Mouse (Mus musculus): ENCODE results near the gene Dmwd.
"Not testable (repeated sequence)": the region's sequence is repeated elsewhere in the genome, so short reads cannot be mapped to it uniquely, and the experiment has no call there.

Gene Dmwd

DNA sequence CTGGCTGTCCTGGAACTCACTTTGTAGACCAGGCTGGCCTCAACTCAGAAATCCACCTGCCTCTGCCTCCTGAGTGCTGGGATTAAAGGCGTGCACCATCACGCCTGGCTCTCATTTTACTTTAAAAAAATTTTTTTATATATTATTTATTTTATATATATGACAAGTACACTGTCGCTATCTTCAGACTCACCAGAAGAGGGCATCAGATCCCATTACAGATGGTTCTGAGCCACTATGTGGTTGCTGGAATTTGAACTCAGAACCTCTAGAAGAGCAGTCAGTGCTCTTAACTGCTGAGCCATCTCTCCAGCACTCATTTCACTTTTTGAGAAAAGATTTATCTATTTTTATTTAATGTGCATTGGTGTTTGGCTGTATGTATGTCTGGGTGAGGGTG is 5.0 kb upstream of the Dmwd start:
- DNase-seq (ENCODE audit: low spot score in 2 of 2), result not testable (repeated sequence)

DNA sequence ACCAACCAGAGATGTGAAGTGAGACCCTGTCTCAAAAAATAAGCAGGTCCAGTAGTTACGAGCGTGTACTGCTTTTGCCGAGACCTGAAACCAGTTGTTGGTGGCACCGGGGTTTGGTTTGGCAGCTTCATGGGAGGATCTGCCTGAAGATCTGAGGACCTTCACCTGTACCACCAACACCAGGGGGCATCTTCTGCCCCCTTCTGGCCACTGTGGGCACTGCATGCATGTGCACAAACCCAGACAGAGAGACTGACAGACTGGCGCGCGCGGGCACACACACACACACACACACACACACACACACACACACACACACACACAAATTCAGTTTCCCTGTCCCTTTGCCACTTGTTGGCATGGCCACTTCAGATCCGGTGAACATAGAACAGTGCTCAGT is 2.5 kb upstream of the Dmwd start:
- DNase-seq (ENCODE audit: low spot score in 2 of 2), result no peak

DNA sequence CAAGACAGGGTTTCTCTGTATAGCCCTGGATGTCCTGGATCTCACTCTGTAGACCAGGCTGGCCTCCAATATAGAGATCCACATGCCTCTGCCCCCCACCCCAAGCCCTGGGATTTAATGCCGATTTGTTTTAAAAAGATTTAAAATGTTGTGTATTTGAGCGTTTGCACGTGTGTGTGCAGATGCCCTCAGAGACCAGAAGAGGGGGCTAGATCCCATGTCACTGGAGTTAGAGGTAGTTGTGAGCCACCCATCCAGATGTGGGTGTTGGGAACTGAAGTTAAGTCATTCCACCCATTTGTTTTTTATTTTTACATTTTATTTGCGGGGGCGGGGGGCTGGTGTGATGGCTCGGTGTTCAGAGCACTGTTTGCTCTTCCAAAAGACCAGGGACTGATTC is 1.5 kb upstream of the Dmwd start:
- no peak for DNase-seq (ENCODE audit: low spot score in 2 of 2)

DNA sequence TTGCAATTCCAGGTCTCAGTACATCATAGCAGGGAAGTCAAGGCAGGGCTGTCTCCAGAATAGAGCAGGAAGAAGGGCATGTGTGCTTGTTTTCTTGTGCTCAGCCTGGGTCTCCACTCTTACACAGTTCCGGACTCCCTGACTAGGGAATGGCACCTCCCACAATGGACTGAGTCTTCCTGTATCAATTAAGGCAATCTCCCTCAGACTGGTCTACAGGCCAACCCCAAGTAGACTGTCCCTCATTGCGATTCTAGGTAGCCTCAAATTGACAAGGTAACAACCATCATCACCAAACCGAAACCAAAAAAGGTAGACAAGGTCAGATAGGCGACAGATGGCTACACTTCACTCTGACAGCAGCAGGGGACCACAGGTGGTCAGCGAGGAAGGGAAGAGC is 796 bp upstream of the Dmwd start:
- no peak for DNase-seq (ENCODE audit: low spot score in 2 of 2)

DNA sequence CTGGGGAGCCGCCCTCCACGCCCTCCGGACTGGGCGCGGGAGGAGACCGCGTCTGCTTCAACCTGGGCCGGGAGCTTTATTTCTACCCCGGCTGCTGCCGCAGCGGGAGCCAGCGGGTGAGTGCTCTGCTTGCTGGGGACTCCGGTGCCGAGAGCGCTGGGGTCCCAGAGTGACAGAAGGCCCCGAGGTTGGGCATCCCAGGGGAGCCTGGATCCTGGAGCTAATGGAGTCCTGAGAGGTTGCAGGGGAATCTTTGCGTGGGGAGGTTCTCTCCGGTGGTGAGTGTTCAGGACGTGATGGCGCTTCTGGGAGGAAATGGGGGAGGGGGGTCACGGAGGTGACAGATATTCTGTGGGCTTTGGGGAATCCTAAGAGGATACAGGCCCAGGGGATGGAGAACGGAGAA is 562 bp downstream of the Dmwd start:
- DNase-seq (ENCODE audit: low spot score in 2 of 2), result no peak

DNA sequence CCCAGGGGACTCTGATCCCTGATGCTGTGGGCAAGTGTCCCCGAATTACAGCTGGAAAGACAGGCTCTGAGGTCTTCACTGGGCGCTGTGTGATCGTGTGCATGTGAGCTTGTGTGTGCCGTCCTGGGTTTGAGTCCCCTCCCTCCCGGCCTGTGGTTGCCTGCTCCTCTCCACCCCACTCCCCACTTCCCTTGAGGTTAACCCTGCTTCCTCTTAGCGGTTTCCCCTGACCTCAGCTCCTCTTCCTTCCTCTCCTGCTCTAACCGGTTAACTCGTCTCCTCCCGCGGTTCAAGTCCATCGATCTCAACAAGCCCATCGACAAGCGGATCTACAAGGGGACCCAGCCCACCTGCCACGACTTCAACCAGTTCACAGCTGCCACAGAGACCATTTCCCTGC is 1.7 kb downstream of the Dmwd start:
- no peak for DNase-seq (ENCODE audit: low spot score in 2 of 2)

DNA sequence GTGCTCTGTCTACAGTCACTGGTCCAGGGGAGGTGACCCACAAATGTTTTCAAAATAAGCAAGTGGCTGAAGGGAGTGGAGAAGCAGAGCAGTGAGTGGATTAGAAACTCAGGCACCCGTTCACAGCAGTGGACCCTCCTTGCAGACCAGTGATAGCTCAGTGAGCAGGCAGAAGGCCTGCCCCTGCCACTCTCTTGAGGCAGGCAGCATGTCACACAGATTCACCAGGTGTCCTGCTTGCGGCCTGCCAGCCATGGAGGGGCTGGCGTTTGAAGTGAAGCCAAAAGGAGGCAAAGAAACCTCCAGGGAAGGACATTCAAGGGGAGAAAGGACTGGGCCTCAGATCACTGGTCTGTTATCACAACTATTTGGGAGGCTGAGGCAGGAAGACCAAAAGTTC is 2.7 kb downstream of the Dmwd start:
- DNase-seq (ENCODE audit: low spot score in 2 of 2), result no peak

DNA sequence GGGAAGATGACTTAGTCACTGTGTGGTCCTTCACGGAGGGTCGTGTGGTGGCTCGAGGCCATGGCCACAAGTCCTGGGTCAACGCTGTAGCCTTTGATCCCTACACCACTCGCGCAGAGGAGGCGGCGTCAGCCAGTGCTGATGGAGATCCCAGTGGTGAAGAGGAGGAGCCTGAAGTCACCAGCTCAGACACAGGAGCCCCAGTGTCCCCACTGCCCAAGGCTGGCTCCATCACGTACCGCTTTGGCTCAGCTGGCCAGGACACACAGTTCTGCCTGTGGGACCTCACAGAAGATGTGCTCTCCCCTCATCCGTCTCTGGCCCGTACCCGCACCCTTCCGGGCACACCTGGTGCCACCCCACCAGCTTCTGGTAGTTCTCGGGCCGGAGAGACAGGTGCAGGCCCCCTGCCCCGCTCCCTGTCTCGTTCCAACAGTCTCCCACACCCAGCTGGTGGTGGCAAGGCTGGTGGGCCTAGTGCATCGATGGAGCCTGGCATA is 4.5 kb downstream of the Dmwd start:
- DNase-seq (ENCODE audit: low spot score in 2 of 2), result no peak

DNA sequence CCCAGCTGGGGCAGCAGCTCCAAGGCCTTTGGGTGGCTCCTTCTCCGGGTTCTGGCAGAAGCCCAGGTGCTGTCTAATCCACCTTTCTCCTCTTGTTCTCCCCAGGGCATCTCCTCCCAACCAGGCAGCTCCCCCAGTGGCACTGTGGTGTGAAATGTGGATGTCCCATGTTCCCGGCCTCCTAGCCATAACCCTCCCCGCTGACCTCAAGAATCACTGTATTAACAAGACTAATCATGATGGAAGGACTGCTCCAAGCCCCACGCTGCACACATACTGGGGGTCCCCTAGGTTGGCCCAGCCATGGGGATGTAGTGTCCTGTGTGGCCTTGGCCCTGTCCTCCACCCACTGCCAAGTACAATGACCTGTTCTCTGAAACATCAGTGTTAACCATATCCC is 6.1 kb downstream of the Dmwd start:
- no peak for DNase-seq (ENCODE audit: low spot score in 2 of 2)

DNA sequence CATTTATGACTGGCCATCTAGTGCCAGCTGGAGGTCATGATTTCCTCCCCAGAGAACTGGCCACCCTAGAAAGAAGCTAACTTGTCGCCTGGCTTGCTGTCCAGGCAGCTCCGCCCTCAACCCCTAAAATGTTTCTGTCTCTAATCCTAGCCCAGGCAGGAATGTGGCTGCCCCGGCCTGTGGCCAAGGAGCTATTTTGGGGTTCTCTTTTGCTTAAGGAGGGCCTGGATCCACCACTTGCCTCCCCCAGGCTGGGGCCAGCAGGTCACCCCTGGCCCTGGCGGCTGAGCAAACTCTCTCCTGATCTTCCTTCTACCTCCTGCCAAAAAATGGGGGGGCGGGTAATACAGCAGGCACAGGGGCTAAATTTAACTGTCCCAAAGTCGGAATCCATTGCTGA is 7.1 kb downstream of the Dmwd start:
- DNase-seq (ENCODE audit: low spot score in 2 of 2), result peak in 1 of 2 experiments; percentile 52

DNA sequence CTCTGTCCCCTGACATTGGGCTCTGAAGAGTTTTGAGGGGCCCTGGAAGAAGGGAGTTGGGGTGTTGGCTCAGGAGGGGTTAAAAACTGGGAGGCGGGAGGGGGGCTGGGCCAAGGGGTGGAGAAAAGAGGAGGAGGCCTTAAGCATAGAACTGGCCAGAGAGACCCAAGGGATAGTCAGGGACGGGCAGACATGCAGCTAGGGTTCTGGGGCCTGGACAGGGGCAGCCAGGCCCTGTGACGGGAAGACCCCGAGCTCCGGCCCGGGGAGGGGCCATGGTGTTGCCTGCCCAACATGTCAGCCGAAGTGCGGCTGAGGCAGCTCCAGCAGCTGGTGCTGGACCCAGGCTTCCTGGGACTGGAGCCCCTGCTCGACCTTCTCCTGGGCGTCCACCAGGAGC is 7.7 kb downstream of the Dmwd start, which contains the start of gene Dmpk:
Dmpk (plus strand) TSS at position 149 of the 400 bp plus-strand sequence.
- DNase-seq (ENCODE audit: low spot score in 2 of 2), result peak in 1 of 2 experiments; percentile 40

DNA sequence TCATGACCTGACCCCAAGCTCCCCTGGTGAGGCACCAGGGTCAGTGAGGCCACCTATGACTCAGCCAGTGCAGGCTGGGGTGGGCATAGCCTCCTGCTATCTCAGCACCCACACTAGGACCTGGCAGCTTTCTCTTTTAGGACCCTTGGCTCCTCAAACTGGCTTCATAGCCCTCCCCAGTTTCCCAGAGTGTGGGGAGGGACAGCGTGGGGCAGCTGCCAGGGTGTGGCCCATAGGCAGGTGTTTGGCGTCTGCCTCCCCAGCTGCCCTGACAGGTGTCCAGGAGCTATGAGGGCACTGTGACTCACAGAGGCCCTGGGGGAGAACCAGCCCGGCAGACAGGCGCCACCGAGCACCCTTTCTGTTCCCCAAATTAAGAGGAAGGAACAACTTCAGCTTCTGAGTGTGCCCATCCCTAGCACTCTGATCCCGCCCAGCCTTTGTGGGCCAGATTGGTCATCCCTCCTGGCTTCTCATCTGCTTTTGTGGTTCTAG is 8.3 kb downstream of the Dmwd start:
- peak in 1 of 2 experiments; percentile 51 for DNase-seq (ENCODE audit: low spot score in 2 of 2)

DNA sequence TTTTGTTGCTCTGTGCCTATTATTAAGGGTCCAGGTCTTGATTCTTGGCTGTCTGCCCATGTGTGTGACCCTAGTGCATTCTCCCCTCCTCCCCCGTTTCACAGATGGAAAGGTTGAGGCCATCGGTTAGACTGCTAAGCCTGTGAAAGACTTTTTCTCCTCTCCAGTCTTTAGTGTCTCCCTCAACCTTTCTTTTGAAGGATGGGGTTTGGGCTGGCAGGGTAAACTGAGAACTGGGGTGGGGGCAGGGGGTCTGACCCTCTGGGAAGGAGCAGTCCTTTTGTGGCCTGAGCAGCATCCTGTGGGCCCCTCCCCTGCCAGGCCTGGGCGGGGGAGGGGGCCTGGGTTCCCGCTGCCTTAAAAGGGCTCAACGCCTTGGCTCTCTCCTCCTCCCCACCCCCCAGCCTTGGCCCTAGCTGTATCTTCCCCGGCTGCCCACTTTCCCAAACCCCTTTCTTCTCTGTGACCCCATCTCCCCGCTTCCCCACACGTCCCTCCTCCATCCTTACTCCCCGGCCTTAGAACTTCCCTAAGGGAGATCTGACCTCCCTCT is 9.0 kb downstream of the Dmwd start:
- DNase-seq (ENCODE audit: low spot score in 2 of 2), result no peak

DNA sequence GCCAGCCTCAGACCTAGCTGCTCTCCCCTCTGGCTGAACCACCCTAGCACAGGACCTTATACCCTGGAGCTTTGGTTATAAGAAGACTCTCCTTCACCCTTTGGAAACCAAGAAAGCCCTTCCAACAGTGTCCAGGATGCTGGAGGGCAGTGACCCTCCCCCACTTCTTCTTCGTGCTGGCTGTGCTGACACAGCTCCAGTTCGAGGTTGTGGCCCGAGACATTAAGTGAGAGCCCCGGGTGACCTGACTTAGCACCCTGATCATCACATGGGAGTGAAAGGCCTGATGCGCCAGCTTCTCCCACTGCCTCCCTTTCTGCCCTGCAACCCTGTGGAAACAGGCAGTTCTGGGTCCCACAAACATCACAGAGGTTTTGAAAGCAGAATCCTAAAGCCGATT is 9.5 kb downstream of the Dmwd start:
- DNase-seq (ENCODE audit: low spot score in 2 of 2), result no peak

DNA sequence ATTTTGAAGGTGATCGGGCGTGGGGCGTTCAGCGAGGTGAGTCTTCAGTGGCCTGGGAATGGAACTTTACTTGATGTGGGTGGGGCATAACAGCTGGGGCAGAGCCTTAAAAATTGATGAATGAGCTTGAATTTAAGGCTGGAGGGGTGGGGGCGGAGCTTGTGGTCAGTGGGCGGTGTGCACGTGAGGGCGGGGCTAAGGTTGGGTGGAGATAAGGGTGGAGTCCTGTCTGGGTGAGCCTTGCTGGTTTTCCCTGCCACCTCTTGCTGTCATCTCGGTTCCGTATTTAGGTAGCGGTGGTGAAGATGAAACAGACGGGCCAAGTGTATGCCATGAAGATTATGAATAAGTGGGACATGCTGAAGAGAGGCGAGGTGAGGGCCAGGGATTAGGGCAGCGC is 10.0 kb downstream of the Dmwd start:
- DNase-seq (ENCODE audit: low spot score in 2 of 2), result peak in 1 of 2 experiments; percentile 61

DNA sequence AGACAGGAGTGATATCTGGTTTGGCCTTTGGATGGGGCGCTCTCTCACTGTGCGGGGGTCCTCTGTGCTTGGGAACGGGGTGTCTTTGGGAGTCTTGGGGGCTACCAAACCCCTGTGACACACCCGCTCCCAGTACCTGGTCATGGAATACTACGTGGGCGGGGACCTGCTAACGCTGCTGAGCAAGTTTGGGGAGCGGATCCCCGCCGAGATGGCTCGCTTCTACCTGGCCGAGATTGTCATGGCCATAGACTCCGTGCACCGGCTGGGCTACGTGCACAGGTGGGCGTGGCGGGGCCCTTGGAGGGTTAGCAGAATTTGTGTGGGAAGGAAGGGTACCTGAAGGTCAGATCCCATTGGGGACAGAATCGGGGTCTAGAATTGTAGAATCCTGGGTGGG is 10.7 kb downstream of the Dmwd start:
- DNase-seq (ENCODE audit: low spot score in 2 of 2), result no peak

DNA sequence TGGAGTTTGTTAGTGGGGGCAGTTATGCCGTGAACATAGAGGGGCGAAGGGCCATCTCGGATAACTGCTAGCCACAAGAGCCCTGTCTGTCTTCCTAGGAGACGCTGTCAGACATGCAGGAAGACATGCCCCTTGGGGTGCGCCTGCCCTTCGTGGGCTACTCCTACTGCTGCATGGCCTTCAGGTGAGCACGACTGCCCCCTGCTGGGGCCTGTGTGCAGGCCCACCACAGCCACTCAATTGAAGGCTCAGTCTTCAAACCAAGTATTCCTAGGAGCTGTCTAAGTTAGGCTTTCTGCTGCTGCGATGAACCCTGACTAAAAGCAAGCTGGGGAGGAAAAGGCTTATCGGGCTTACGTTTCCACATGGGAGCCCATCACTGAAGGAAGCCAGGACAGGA is 12.8 kb downstream of the Dmwd start:
- DNase-seq (ENCODE audit: low spot score in 2 of 2), result no peak

DNA sequence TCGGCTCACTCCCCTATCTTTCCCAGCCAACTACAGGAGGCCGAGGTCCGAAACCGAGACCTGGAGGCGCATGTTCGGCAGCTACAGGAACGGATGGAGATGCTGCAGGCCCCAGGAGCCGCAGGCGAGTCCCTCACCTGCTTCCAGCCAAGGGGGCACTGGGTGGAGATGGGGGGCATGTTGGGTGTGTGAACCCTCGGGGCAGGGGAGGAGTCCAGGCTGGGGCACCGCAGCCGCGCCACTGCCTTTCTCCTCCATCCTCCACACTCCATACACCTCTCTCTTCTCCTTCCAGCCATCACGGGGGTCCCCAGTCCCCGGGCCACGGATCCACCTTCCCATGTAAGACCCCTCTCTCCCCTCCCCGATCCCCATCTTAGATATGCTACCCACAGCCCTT is 15.9 kb downstream of the Dmwd start:
- no peak for DNase-seq (ENCODE audit: low spot score in 2 of 2)

DNA sequence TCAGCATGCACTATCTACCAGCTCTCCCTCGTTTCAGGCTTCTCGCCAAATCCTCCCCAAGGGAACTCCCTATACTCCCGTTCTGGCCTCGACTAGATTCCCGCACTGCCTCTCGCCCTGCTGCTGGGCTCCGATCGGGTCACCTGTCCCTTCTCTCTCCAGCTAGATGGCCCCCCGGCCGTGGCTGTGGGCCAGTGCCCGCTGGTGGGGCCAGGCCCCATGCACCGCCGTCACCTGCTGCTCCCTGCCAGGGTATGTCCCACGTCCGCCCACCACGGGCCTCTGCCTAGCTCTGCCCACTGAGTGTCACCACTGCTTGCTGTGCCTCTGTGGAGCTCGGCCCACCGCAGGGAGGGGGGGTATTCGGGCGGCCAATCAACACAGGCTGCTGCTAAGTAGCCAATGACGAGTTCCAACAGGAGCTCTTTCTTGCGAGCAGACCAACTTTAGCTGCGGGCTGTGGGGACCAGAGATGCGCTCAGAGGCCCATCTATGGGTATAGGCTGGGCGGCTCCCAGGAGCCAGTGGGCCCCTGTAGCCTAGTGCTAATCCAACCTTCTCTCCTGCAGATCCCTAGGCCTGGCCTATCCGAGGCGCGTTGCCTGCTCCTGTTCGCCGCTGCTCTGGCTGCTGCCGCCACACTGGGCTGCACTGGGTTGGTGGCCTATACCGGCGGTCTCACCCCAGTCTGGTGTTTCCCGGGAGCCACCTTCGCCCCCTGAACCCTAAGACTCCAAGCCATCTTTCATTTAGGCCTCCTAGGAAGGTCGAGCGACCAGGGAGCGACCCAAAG is 16.6 kb downstream of the Dmwd start:
- no peak for DNase-seq (ENCODE audit: low spot score in 2 of 2)

DNA sequence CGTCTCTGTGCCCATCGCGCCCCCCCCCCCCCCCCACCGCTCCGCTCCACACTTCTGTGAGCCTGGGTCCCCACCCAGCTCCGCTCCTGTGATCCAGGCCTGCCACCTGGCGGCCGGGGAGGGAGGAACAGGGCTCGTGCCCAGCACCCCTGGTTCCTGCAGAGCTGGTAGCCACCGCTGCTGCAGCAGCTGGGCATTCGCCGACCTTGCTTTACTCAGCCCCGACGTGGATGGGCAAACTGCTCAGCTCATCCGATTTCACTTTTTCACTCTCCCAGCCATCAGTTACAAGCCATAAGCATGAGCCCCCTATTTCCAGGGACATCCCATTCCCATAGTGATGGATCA is 17.1 kb downstream of the Dmwd start:
- DNase-seq (ENCODE audit: low spot score in 2 of 2), result peak; percentile 85 to 86

DNA sequence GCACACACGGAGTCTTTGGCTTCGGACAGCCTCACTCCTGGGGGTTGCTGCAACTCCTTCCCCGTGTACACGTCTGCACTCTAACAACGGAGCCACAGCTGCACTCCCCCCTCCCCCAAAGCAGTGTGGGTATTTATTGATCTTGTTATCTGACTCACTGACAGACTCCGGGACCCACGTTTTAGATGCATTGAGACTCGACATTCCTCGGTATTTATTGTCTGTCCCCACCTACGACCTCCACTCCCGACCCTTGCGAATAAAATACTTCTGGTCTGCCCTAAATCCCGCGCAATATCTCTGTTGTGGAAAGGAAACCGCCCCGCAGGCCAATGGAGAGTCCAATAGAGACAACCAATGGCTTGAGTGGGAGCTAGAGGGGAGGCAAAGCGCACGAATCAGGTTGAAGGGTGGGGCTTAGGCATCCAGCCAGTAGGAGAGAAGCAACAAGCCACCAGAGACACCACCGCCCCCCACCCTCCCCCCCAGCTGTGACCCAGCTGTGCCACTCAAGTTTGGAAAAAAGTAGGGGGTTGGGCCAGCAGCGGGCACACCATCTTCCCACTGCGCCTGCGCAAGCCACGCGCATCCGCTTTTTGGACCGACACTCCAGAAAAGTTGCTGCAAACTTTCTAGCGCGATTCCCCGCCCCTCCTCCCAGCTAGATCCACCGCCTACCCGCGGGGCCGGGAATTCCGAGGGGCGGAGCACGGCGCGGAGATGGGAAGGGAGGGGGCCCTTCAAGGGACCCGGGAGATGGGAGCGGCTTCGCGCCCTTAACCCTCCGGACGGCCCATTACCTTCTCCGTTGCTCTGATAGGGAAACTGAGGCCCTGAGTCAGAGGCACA is 17.7 kb downstream of the Dmwd start:
- peak; percentile 92 to 97 for DNase-seq (ENCODE audit: low spot score in 2 of 2)

DNA sequence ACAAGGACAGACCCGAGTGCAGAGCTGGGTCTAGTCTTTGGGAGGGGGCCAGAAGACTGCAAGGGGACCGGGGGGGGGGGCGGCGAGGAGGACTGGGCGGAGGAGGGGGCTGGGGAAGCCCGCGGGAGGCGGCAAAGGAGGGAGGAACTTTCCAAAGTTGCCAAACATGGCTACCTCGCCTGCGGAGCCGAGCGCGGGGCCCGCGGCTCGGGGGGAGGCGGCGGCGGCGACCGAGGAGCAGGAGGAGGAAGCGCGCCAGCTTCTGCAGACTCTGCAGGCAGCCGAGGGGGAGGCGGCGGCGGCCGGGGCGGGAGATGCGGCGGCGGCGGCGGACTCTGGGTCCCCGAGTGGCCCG is 18.4 kb downstream of the Dmwd start, which contains the start of gene Six5:
Six5 (plus strand) TSS at position 124 of the 355 bp plus-strand sequence.
- DNase-seq (ENCODE audit: low spot score in 2 of 2), result peak in 1 of 2 experiments; percentile 54
